Mouse (Mus musculus): ENCODE measurements around the gene Lrfn3. TPM values are rescaled to one million over a fixed set of nuclear protein-coding genes. Genes with fewer than 3 reads are reported as not detected.

The Lrfn3 gene
- total RNA-seq, 2 experiments from 2014 or later, result not detected

- ATAC-seq (replicated peaks; ENCODE audit: low FRiP score, poor library complexity, severe bottlenecking), result no peak
Measured at GRCm38 (mm10) chr7:30315559-30316529, 46.7 kb downstream of the Lrfn3 start.

- ATAC-seq (replicated peaks; ENCODE audit: low FRiP score, poor library complexity, severe bottlenecking), result no peak
Measured at GRCm38 (mm10) chr7:30314721-30315155, 47.8 kb downstream of the Lrfn3 start, which contains the start of gene Syne4. TSS of gene Syne4 (plus strand) at chr7:30314807.

GRCm38 (mm10) chr7:30313666-30314320 is 48.8 kb downstream of the Lrfn3 start:
- ATAC-seq (replicated peaks; ENCODE audit: low FRiP score, poor library complexity, severe bottlenecking), result no peak

- ATAC-seq (replicated peaks; ENCODE audit: low FRiP score, poor library complexity, severe bottlenecking), result no peak
Measured at GRCm38 (mm10) chr7:30310136-30310535, 52.4 kb downstream of the Lrfn3 start.

GRCm38 (mm10) chr7:30309395-30310129 is 53.0 kb downstream of the Lrfn3 start:
- ATAC-seq (replicated peaks; ENCODE audit: low FRiP score, poor library complexity, severe bottlenecking), result no peak

GRCm38 (mm10) chr7:30308076-30309005 is 54.2 kb downstream of the Lrfn3 start, which contains the start of gene Alkbh6:
TSS of gene Alkbh6 (plus strand) at chr7:30308717.
- ATAC-seq (replicated peaks; ENCODE audit: low FRiP score, poor library complexity, severe bottlenecking), result peak; percentile 90

GRCm38 (mm10) chr7:30306083-30306779 is 56.3 kb downstream of the Lrfn3 start:
- ATAC-seq (replicated peaks; ENCODE audit: low FRiP score, poor library complexity, severe bottlenecking), result no peak

Other genes with a start within 250 kb of the Lrfn3 start
Only the 30 nearest of the 31 such genes appear.
- gene Zfp146, start 193.0 kb downstream of the Lrfn3 start, total RNA-seq (2015; ENCODE audit: low replicate concordance), result 21.3 and 48.2 TPM in 2 replicates
- gene Zfp146, start 193.0 kb downstream of the Lrfn3 start, total RNA-seq (2017; ENCODE audit: low replicate concordance), result 33.2 and 35.6 TPM in 2 replicates
- gene Cox7a1, start 178.6 kb downstream of the Lrfn3 start, total RNA-seq (2015; ENCODE audit: low replicate concordance), result not detected in 2 replicates
- not detected in 2 replicates for gene Cox7a1, start 178.6 kb downstream of the Lrfn3 start, total RNA-seq (2017; ENCODE audit: low replicate concordance)
- gene Capns1, start 164.0 kb downstream of the Lrfn3 start, total RNA-seq (2015; ENCODE audit: low replicate concordance), result 161 and 183 TPM in 2 replicates
- 48.6 and 66.3 TPM in 2 replicates for gene Capns1, start 164.0 kb downstream of the Lrfn3 start, total RNA-seq (2017; ENCODE audit: low replicate concordance)
- 18.4 and 35.0 TPM in 2 replicates for gene Polr2i, start 130.8 kb downstream of the Lrfn3 start, total RNA-seq (2015; ENCODE audit: low replicate concordance)
- 0.76 and 26.8 TPM in 2 replicates for gene Polr2i, start 130.8 kb downstream of the Lrfn3 start, total RNA-seq (2017; ENCODE audit: low replicate concordance)
- 10.9 and 33.9 TPM in 2 replicates for gene Tbcb, start 130.5 kb downstream of the Lrfn3 start, total RNA-seq (2015; ENCODE audit: low replicate concordance)
- gene Tbcb, start 130.5 kb downstream of the Lrfn3 start, total RNA-seq (2017; ENCODE audit: low replicate concordance), result 15.0 and 29.7 TPM in 2 replicates
- not detected in 2 replicates for gene Ovol3, start 127.0 kb downstream of the Lrfn3 start, total RNA-seq (2015; ENCODE audit: low replicate concordance)
- gene Ovol3, start 127.0 kb downstream of the Lrfn3 start, total RNA-seq (2017; ENCODE audit: low replicate concordance), result not detected in 2 replicates
- not detected in 2 replicates for gene Thap8, start 82.7 kb downstream of the Lrfn3 start, total RNA-seq (2015; ENCODE audit: low replicate concordance)
- not detected in 2 replicates for gene Thap8, start 82.7 kb downstream of the Lrfn3 start, total RNA-seq (2017; ENCODE audit: low replicate concordance)
- gene Wdr62, start 82.4 kb downstream of the Lrfn3 start, total RNA-seq (2015; ENCODE audit: low replicate concordance), result 42.8 and 71.4 TPM in 2 replicates
- gene Wdr62, start 82.4 kb downstream of the Lrfn3 start, total RNA-seq (2017; ENCODE audit: low replicate concordance), result 26.2 and 31.1 TPM in 2 replicates
- gene Clip3, start 71.0 kb downstream of the Lrfn3 start, total RNA-seq (2015; ENCODE audit: low replicate concordance), result not detected in 2 replicates
- not detected in 2 replicates for gene Clip3, start 71.0 kb downstream of the Lrfn3 start, total RNA-seq (2017; ENCODE audit: low replicate concordance)
- 2.5 and 11.3 TPM in 2 replicates for gene Alkbh6, start 54.1 kb downstream of the Lrfn3 start, total RNA-seq (2015; ENCODE audit: low replicate concordance)
- gene Alkbh6, start 54.1 kb downstream of the Lrfn3 start, total RNA-seq (2017; ENCODE audit: low replicate concordance), result 4.2 TPM in 1 of 2 replicates, not detected in the other
- not detected in 2 replicates for gene Syne4, start 48.0 kb downstream of the Lrfn3 start, total RNA-seq (2015; ENCODE audit: low replicate concordance)
- gene Syne4, start 48.0 kb downstream of the Lrfn3 start, total RNA-seq (2017; ENCODE audit: low replicate concordance), result not detected in 2 replicates
- not detected in 2 replicates for gene E130208F15Rik, start 41.0 kb downstream of the Lrfn3 start, total RNA-seq (2015; ENCODE audit: low replicate concordance)
- gene E130208F15Rik, start 41.0 kb downstream of the Lrfn3 start, total RNA-seq (2017; ENCODE audit: low replicate concordance), result 0.39 TPM in 1 of 2 replicates, not detected in the other
- 2.5 TPM in 1 of 2 replicates, not detected in the other for gene Sdhaf1, start 38.9 kb downstream of the Lrfn3 start, total RNA-seq (2015; ENCODE audit: low replicate concordance)
- gene Sdhaf1, start 38.9 kb downstream of the Lrfn3 start, total RNA-seq (2017; ENCODE audit: low replicate concordance), result 0.45 and 0.64 TPM in 2 replicates
- 243 and 282 TPM in 2 replicates for gene Tyrobp, start 51.0 kb upstream of the Lrfn3 start, total RNA-seq (2015; ENCODE audit: low replicate concordance)
- 60.1 and 77.1 TPM in 2 replicates for gene Tyrobp, start 51.0 kb upstream of the Lrfn3 start, total RNA-seq (2017; ENCODE audit: low replicate concordance)
- 3.6 and 18.0 TPM in 2 replicates for gene Hcst, start 57.1 kb upstream of the Lrfn3 start, total RNA-seq (2015; ENCODE audit: low replicate concordance)
- 4.1 TPM in 1 of 2 replicates, not detected in the other for gene Hcst, start 57.1 kb upstream of the Lrfn3 start, total RNA-seq (2017; ENCODE audit: low replicate concordance)
- gene Nfkbid, start 59.0 kb upstream of the Lrfn3 start, total RNA-seq (2015; ENCODE audit: low replicate concordance), result 7.2 and 20.1 TPM in 2 replicates
- gene Nfkbid, start 59.0 kb upstream of the Lrfn3 start, total RNA-seq (2017; ENCODE audit: low replicate concordance), result 2.6 and 4.1 TPM in 2 replicates
- gene Aplp1, start 82.8 kb upstream of the Lrfn3 start, total RNA-seq (2015; ENCODE audit: low replicate concordance), result not detected in 2 replicates
- gene Aplp1, start 82.8 kb upstream of the Lrfn3 start, total RNA-seq (2017; ENCODE audit: low replicate concordance), result not detected in 2 replicates
- gene Kirrel2, start 94.9 kb upstream of the Lrfn3 start, total RNA-seq (2015; ENCODE audit: low replicate concordance), result not detected in 2 replicates
- gene Kirrel2, start 94.9 kb upstream of the Lrfn3 start, total RNA-seq (2017; ENCODE audit: low replicate concordance), result not detected in 2 replicates
- gene Nphs1, start 95.5 kb upstream of the Lrfn3 start, total RNA-seq (2015; ENCODE audit: low replicate concordance), result not detected in 2 replicates
- gene Nphs1, start 95.5 kb upstream of the Lrfn3 start, total RNA-seq (2017; ENCODE audit: low replicate concordance), result 1.2 TPM in 1 of 2 replicates, not detected in the other
- gene Prodh2, start 130.8 kb upstream of the Lrfn3 start, total RNA-seq (2015; ENCODE audit: low replicate concordance), result not detected in 2 replicates
- not detected in 2 replicates for gene Prodh2, start 130.8 kb upstream of the Lrfn3 start, total RNA-seq (2017; ENCODE audit: low replicate concordance)
- gene Arhgap33, start 172.3 kb upstream of the Lrfn3 start, total RNA-seq (2015; ENCODE audit: low replicate concordance), result 73.5 and 85.9 TPM in 2 replicates
- 43.0 and 77.7 TPM in 2 replicates for gene Arhgap33, start 172.3 kb upstream of the Lrfn3 start, total RNA-seq (2017; ENCODE audit: low replicate concordance)
- gene Hspb6, start 189.4 kb upstream of the Lrfn3 start, total RNA-seq (2015; ENCODE audit: low replicate concordance), result 62.7 and 79.2 TPM in 2 replicates
- 19.0 and 21.8 TPM in 2 replicates for gene Hspb6, start 189.4 kb upstream of the Lrfn3 start, total RNA-seq (2017; ENCODE audit: low replicate concordance)
- gene Proser3, start 189.5 kb upstream of the Lrfn3 start, total RNA-seq (2015; ENCODE audit: low replicate concordance), result 16.8 and 24.5 TPM in 2 replicates
- gene Proser3, start 189.5 kb upstream of the Lrfn3 start, total RNA-seq (2017; ENCODE audit: low replicate concordance), result 10.9 and 18.1 TPM in 2 replicates
- 31.4 and 56.2 TPM in 2 replicates for gene Lin37, start 197.1 kb upstream of the Lrfn3 start, total RNA-seq (2015; ENCODE audit: low replicate concordance)
- 12.5 and 22.3 TPM in 2 replicates for gene Lin37, start 197.1 kb upstream of the Lrfn3 start, total RNA-seq (2017; ENCODE audit: low replicate concordance)
- gene U2af1l4, start 200.5 kb upstream of the Lrfn3 start, total RNA-seq (2015; ENCODE audit: low replicate concordance), result 8.4 and 43.6 TPM in 2 replicates
- gene U2af1l4, start 200.5 kb upstream of the Lrfn3 start, total RNA-seq (2017; ENCODE audit: low replicate concordance), result 40.8 and 59.9 TPM in 2 replicates
- 3.2 and 4.2 TPM in 2 replicates for gene Gm49396, start 200.6 kb upstream of the Lrfn3 start, total RNA-seq (2015; ENCODE audit: low replicate concordance)
- gene Gm49396, start 200.6 kb upstream of the Lrfn3 start, total RNA-seq (2017; ENCODE audit: low replicate concordance), result 6.8 and 7.2 TPM in 2 replicates
- gene Psenen, start 200.9 kb upstream of the Lrfn3 start, total RNA-seq (2015; ENCODE audit: low replicate concordance), result 67.4 and 73.8 TPM in 2 replicates
- gene Psenen, start 200.9 kb upstream of the Lrfn3 start, total RNA-seq (2017; ENCODE audit: low replicate concordance), result 32.9 and 98.7 TPM in 2 replicates
- 5.4 and 24.7 TPM in 2 replicates for gene Igflr1, start 202.7 kb upstream of the Lrfn3 start, total RNA-seq (2015; ENCODE audit: low replicate concordance)
- 3.3 TPM in 1 of 2 replicates, not detected in the other for gene Igflr1, start 202.7 kb upstream of the Lrfn3 start, total RNA-seq (2017; ENCODE audit: low replicate concordance)
- 155 and 163 TPM in 2 replicates for gene Kmt2b, start 226.0 kb upstream of the Lrfn3 start, total RNA-seq (2015; ENCODE audit: low replicate concordance)
- gene Kmt2b, start 226.0 kb upstream of the Lrfn3 start, total RNA-seq (2017; ENCODE audit: low replicate concordance), result 47.9 and 48.0 TPM in 2 replicates
- not detected in 2 replicates for gene Zbtb32, start 236.1 kb upstream of the Lrfn3 start, total RNA-seq (2015; ENCODE audit: low replicate concordance)
- gene Zbtb32, start 236.1 kb upstream of the Lrfn3 start, total RNA-seq (2017; ENCODE audit: low replicate concordance), result 0.39 TPM in 1 of 2 replicates, not detected in the other